Mouse (Mus musculus) neural tube, embryonic 15.5 days (tissue): ENCODE results near the gene Sult1c2. TPM values are rescaled to one million over a fixed set of nuclear protein-coding genes. Genes with fewer than 3 reads are reported as not detected.

Source experiments
- polyA plus RNA-seq: library from polyadenylated mRNA; unstranded; fragments of >200 nt; fragmentation: Nextera tagmentation; extraction: Ambion mirVana; gene quantifications from 2 replicates; pipeline ENCODE4 v1.2.1, GENCODE M21; 2015

Gene Sult1c2
- polyA plus RNA-seq, 1 experiment from 2014 or later, result not detected

Other genes starting within 250 kb of the Sult1c2 start
- gene Sgo1, start 157.0 kb downstream of the Sult1c2 start, polyA plus RNA-seq, result 4.0 and 12.0 TPM in 2 replicates
- not detected in 2 replicates for gene Sult1c1, start 144.3 kb upstream of the Sult1c2 start, polyA plus RNA-seq